Mouse (Mus musculus): ENCODE data around the gene Cldn5.

- TF ChIP-seq POLR2A (IDR thresholded peaks at IDR 0.05; ENCODE audit: control insufficient read depth, low read depth, low read length) = no peak
- TF ChIP-seq CTCF (IDR thresholded peaks at IDR 0.05; ENCODE audit: control insufficient read depth, insufficient read depth, insufficient replicate concordance, low read depth, low read length) = no peak
Measured at GRCm38 (mm10) chr16:18775621-18776555, 759 bp upstream of the Cldn5 start.

Measured in testis, adult 2 months (tissue).